Mouse (Mus musculus): ENCODE measurements around the gene Ifitm10. TPM values are rescaled to one million over a fixed set of nuclear protein-coding genes. Genes with fewer than 3 reads are reported as not detected.

The Ifitm10 gene
- polyA plus RNA-seq, 1 experiment from 2014 or later = 11.2 TPM

DNA sequence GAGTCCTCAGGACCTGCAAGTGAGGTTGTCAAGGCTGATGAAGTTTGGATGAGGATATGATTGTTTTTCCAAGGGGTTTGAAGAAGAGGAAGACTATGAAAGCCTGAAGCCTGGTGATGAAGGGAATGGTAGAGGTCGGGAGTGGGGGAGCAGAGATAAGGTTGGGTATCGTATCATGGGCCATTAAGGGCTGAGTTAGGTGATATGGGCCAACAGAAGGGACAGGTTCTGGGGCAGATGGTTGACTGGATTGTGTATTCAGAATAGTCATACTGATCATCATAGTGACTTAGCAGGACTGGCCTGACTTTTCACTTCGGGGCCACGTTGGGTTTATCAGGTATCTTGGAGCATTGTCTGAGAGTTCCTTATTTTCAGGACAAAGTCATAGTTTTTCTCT is 21.9 kb upstream of the Ifitm10 start:
- WGBS = 94% methylated on average over 4 of the region's 4 CpGs
- Histone ChIP-seq H3K27ac (ENCODE audit: low read depth, low read length) (no peak overlapping the region), H3K36me3 (ENCODE audit: control insufficient read depth, insufficient read depth, low read length) (no peaks in the 10 kb centered on the region), H3K4me3 (ENCODE audit: low read depth, low read length) (no peak overlapping the region), H3K27me3 (ENCODE audit: control insufficient read depth, insufficient read depth, low read length) (no peaks in the 10 kb centered on the region), H3K9ac (replicated peaks; ENCODE audit: low read depth, low read length) (no peak overlapping the region), H3K4me1 (ENCODE audit: control insufficient read depth, insufficient read depth, low read length) (no peaks in the 10 kb centered on the region), H3K4me2 (ENCODE audit: low read depth, low read length) (no peak overlapping the region), H3K9me3 (ENCODE audit: control insufficient read depth, low read length) (no peaks in the 10 kb centered on the region)
- ATAC-seq (ENCODE audit: low read depth) = no peak

GRCm38 (mm10) chr7:142394261-142395190 is 21.0 kb upstream of the Ifitm10 start:
- Histone ChIP-seq H3K36me3 (ENCODE audit: control insufficient read depth, insufficient read depth, low read length) (no peaks in the 10 kb centered on the region), H3K4me3 (ENCODE audit: low read depth, low read length) (no peak overlapping the region), H3K27ac (ENCODE audit: low read depth, low read length) (no peak overlapping the region), H3K4me1 (ENCODE audit: control insufficient read depth, insufficient read depth, low read length) (no peaks in the 10 kb centered on the region), H3K4me2 (ENCODE audit: low read depth, low read length) (no peak overlapping the region), H3K9ac (replicated peaks; ENCODE audit: low read depth, low read length) (no peak overlapping the region), H3K27me3 (ENCODE audit: control insufficient read depth, insufficient read depth, low read length) (no peaks in the 10 kb centered on the region), H3K9me3 (ENCODE audit: control insufficient read depth, low read length) (no peaks in the 10 kb centered on the region)
- ATAC-seq (ENCODE audit: low read depth) = no peak
- 76% methylated on average over 6 of the region's 6 CpGs for WGBS

DNA sequence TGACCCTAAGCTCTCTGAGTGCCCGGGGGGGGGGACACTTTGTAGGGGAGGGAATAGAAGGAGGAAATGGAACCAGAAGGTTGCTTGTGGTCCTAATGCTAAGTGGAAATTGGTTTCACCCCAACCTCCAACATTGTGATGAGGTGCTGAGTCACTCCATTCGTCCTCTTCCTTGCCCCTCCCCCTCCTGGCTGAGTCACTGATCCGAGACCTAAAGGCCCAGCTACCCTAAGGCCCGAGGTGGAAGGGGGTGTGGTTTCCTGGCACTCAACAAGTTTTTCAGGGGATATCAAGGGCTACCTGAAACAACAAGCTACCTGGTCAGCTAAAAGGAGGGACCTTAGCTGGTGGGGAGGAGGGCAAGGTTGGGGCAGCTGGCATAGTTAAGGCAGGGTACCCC is 19.6 kb upstream of the Ifitm10 start:
- Histone ChIP-seq H3K4me2 (ENCODE audit: low read depth, low read length) (no peak overlapping the region), H3K9me3 (ENCODE audit: control insufficient read depth, low read length) (no peaks in the 10 kb centered on the region), H3K4me1 (ENCODE audit: control insufficient read depth, insufficient read depth, low read length) (no peaks in the 10 kb centered on the region), H3K27me3 (ENCODE audit: control insufficient read depth, insufficient read depth, low read length) (no peaks in the 10 kb centered on the region), H3K36me3 (ENCODE audit: control insufficient read depth, insufficient read depth, low read length) (no peaks in the 10 kb centered on the region), H3K27ac (ENCODE audit: low read depth, low read length) (no peak overlapping the region), H3K9ac (replicated peaks; ENCODE audit: low read depth, low read length) (no peak overlapping the region), H3K4me3 (ENCODE audit: low read depth, low read length) (no peak overlapping the region)
- ATAC-seq (ENCODE audit: low read depth) = no peak
- 41% methylated on average over 4 of the region's 4 CpGs for WGBS

- Histone ChIP-seq H3K4me2 (ENCODE audit: low read depth, low read length) (no peak overlapping the region), H3K27me3 (ENCODE audit: control insufficient read depth, insufficient read depth, low read length) (no peaks in the 10 kb centered on the region), H3K4me1 (ENCODE audit: control insufficient read depth, insufficient read depth, low read length) (peaks cover 5% of the 10 kb centered on the region), H3K27ac (ENCODE audit: low read depth, low read length) (no peak overlapping the region), H3K9ac (replicated peaks; ENCODE audit: low read depth, low read length) (no peak overlapping the region), H3K9me3 (ENCODE audit: control insufficient read depth, low read length) (no peaks in the 10 kb centered on the region), H3K4me3 (ENCODE audit: low read depth, low read length) (no peak overlapping the region), H3K36me3 (ENCODE audit: control insufficient read depth, insufficient read depth, low read length) (no peaks in the 10 kb centered on the region)
- WGBS = 56% methylated on average over 4 of the region's 4 CpGs
- no peak for ATAC-seq (ENCODE audit: low read depth)
Measured at GRCm38 (mm10) chr7:142391609-142392008, 18.1 kb upstream of the Ifitm10 start.

DNA sequence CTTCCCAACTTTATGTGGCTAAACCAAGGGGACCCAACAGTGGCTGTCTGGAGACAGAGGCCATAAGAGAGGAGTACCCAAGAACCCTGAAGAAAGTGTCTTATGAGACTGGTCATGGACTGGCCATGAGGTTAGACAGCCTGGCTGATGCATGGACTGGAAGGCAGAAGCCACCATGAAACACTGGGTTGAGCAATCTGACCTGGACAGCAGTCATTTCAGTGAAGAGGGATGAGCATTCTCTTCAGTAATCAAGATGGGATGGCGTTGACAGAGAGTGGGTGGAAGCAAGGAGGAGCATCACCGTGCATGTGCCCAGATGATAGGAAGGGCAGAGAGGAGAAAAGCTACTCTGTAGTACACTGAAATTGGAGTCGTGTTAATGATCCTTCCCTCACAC is 17.6 kb upstream of the Ifitm10 start:
- Histone ChIP-seq H3K4me3 (ENCODE audit: low read depth, low read length) (no peak overlapping the region), H3K4me1 (ENCODE audit: control insufficient read depth, insufficient read depth, low read length) (peaks cover 10% of the 10 kb centered on the region), H3K27me3 (ENCODE audit: control insufficient read depth, insufficient read depth, low read length) (no peaks in the 10 kb centered on the region), H3K4me2 (ENCODE audit: low read depth, low read length) (no peak overlapping the region), H3K9me3 (ENCODE audit: control insufficient read depth, low read length) (no peaks in the 10 kb centered on the region), H3K36me3 (ENCODE audit: control insufficient read depth, insufficient read depth, low read length) (no peaks in the 10 kb centered on the region), H3K9ac (replicated peaks; ENCODE audit: low read depth, low read length) (no peak overlapping the region), H3K27ac (ENCODE audit: low read depth, low read length) (no peak overlapping the region)
- ATAC-seq (ENCODE audit: low read depth) = no peak
- 86% methylated on average over 3 of the region's 3 CpGs for WGBS

- H3K27ac ChIP-seq (ENCODE audit: low read depth, low read length) = no peak overlapping the region
- no peaks in the 10 kb centered on the region for H3K36me3 ChIP-seq (ENCODE audit: control insufficient read depth, insufficient read depth, low read length)
- H3K4me2 ChIP-seq (ENCODE audit: low read depth, low read length) = no peak overlapping the region
- no peak overlapping the region for H3K9ac ChIP-seq (replicated peaks; ENCODE audit: low read depth, low read length)
- 89% methylated on average over 3 of the region's 3 CpGs for WGBS
- peaks cover 15% of the 10 kb centered on the region for H3K4me1 ChIP-seq (ENCODE audit: control insufficient read depth, insufficient read depth, low read length)
- H3K9me3 ChIP-seq (ENCODE audit: control insufficient read depth, low read length) = no peaks in the 10 kb centered on the region
- no peaks in the 10 kb centered on the region for H3K27me3 ChIP-seq (ENCODE audit: control insufficient read depth, insufficient read depth, low read length)
- no peak overlapping the region for H3K4me3 ChIP-seq (ENCODE audit: low read depth, low read length)
- no peak for ATAC-seq (ENCODE audit: low read depth)
Measured at GRCm38 (mm10) chr7:142389961-142390650, 16.6 kb upstream of the Ifitm10 start.

GRCm38 (mm10) chr7:142388740-142389139 is 15.2 kb upstream of the Ifitm10 start:
- Histone ChIP-seq H3K36me3 (ENCODE audit: control insufficient read depth, insufficient read depth, low read length) (peaks cover 5% of the 10 kb centered on the region; the same call in 1 of the 2 replicates), H3K27ac (ENCODE audit: low read depth, low read length) (no peak overlapping the region), H3K4me2 (ENCODE audit: low read depth, low read length) (no peak overlapping the region), H3K4me3 (ENCODE audit: low read depth, low read length) (no peak overlapping the region), H3K9ac (replicated peaks; ENCODE audit: low read depth, low read length) (no peak overlapping the region), H3K4me1 (ENCODE audit: control insufficient read depth, insufficient read depth, low read length) (peaks cover 15% of the 10 kb centered on the region), H3K27me3 (ENCODE audit: control insufficient read depth, insufficient read depth, low read length) (no peaks in the 10 kb centered on the region), H3K9me3 (ENCODE audit: control insufficient read depth, low read length) (no peaks in the 10 kb centered on the region)
- 98% methylated on average over 2 of the region's 2 CpGs for WGBS
- ATAC-seq (ENCODE audit: low read depth) = no peak

- Histone ChIP-seq H3K9me3 (ENCODE audit: control insufficient read depth, low read length) (no peaks in the 10 kb centered on the region), H3K36me3 (ENCODE audit: control insufficient read depth, insufficient read depth, low read length) (peaks cover 10% of the 10 kb centered on the region), H3K27ac (ENCODE audit: low read depth, low read length) (peak overlapping the region; percentile 57), H3K4me2 (ENCODE audit: low read depth, low read length) (peak overlapping the region; percentile 58), H3K9ac (replicated peaks; ENCODE audit: low read depth, low read length) (peak overlapping the region; percentile 94; the same call in 1 of the 2 replicates), H3K4me1 (ENCODE audit: control insufficient read depth, insufficient read depth, low read length) (peaks cover 15% of the 10 kb centered on the region), H3K4me3 (ENCODE audit: low read depth, low read length) (peak overlapping the region; percentile 82), H3K27me3 (ENCODE audit: control insufficient read depth, insufficient read depth, low read length) (no peaks in the 10 kb centered on the region)
- ATAC-seq (ENCODE audit: low read depth) = 0 out of 2 replicates have a peak, but pooled peaks have one; percentile 10
- 89% methylated on average over 1 of the region's 1 CpGs for WGBS
Measured at GRCm38 (mm10) chr7:142388198-142388597, 14.6 kb upstream of the Ifitm10 start.

All from neural tube, embryonic 14.5 days (tissue).